Mouse (Mus musculus): ENCODE results near the gene Ccn2. TPM values are rescaled to one million over a fixed set of nuclear protein-coding genes. Genes with fewer than 3 reads are reported as not detected.

Gene Ccn2
- polyA plus RNA-seq, 1 experiment from 2014 or later = 9.8 TPM

DNA sequence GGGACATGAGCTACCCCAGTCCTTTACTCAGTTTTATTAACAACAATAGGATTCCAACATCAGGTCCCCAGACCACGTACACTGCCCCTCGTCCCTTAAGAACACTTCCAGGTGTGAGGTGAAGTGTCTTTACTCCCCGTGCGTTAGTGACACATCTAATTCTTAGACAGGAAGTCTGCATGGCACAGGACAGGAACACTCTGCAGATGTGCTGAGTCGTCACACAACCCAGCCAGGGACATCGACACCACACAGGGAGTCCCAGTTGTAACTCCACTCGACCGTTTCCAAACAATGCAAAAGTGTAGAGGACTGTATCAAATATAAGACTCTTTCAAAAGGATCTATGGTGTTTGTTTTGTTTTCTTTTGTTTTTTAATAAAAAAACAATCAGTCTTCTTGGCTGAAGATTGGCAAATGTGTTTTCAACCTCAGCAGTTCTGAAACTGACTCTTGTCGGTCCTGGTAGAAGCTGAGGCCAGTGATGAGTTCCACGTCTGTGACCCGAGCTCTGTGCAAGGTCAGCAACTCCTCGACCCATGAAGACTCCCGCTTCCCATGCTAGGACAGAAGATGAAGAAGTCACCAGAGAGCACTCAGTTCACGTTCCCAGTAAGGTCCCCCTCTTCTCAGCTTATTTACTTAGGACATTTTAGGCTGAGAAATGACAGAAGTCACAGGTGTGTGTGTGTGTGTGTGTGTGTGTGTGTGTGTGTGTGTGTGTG is 46.3 kb downstream of the Ccn2 start:
- TF ChIP-seq CTCF (IDR thresholded peaks at IDR 0.05; ENCODE audit: low read depth) = no peak

GRCm38 (mm10) chr10:24642796-24643580 is 47.7 kb downstream of the Ccn2 start:
- Histone ChIP-seq H3K4me3 (ENCODE audit: low read depth, low read length) (no peak overlapping the region), H3K27me3 (ENCODE audit: insufficient read depth, low read length) (no peaks in the 10 kb centered on the region), H3K4me2 (no peak overlapping the region), H3K27ac (ENCODE audit: low read depth) (no peak overlapping the region), H3K4me1 (ENCODE audit: insufficient read depth) (peaks cover 18% of the 10 kb centered on the region), H3K9ac (no peak overlapping the region), H3K9me3 (ENCODE audit: low read depth, low read length) (no peaks in the 10 kb centered on the region), H3K36me3 (ENCODE audit: insufficient read depth) (no peaks in the 10 kb centered on the region)
- 81% methylated on average over 11 of the region's 11 CpGs for WGBS
- ATAC-seq (ENCODE audit: insufficient read depth) (no peak), DNase-seq (no peak)
- no peak for TF ChIP-seq CTCF (IDR thresholded peaks at IDR 0.05; ENCODE audit: low read depth)

More for the DNA sequence above, 46.3 kb downstream of the Ccn2 start:
- H3K4me3 ChIP-seq (ENCODE audit: low read depth, low read length) = no peak overlapping the region
- no peak overlapping the region for H3K4me2 ChIP-seq
- H3K36me3 ChIP-seq (ENCODE audit: insufficient read depth) = no peaks in the 10 kb centered on the region
- H3K4me1 ChIP-seq (ENCODE audit: insufficient read depth) = peaks cover 24% of the 10 kb centered on the region
- H3K9ac ChIP-seq = no peak overlapping the region
- no peaks in the 10 kb centered on the region for H3K27me3 ChIP-seq (ENCODE audit: insufficient read depth, low read length)
- H3K27ac ChIP-seq (ENCODE audit: low read depth) = no peak overlapping the region
- WGBS = 47% methylated on average over 14 of the region's 14 CpGs
- no peaks in the 10 kb centered on the region for H3K9me3 ChIP-seq (ENCODE audit: low read depth, low read length)
- ATAC-seq (ENCODE audit: insufficient read depth) (no peak), DNase-seq (no peak)

- Histone ChIP-seq H3K9ac (no peak overlapping the region), H3K36me3 (ENCODE audit: insufficient read depth) (no peaks in the 10 kb centered on the region), H3K4me1 (ENCODE audit: insufficient read depth) (peaks cover 5% of the 10 kb centered on the region; the same call in 1 of the 2 replicates), H3K27ac (ENCODE audit: low read depth) (no peak overlapping the region), H3K4me2 (no peak overlapping the region), H3K9me3 (ENCODE audit: low read depth, low read length) (no peaks in the 10 kb centered on the region), H3K27me3 (ENCODE audit: insufficient read depth, low read length) (no peaks in the 10 kb centered on the region), H3K4me3 (ENCODE audit: low read depth, low read length) (no peak overlapping the region)
- 70% methylated on average over 8 of the region's 8 CpGs for WGBS
- peak; percentile 60 for DNase-seq
- no peak for TF ChIP-seq CTCF (IDR thresholded peaks at IDR 0.05; ENCODE audit: low read depth)
- no peak for ATAC-seq (ENCODE audit: insufficient read depth)
Observed at GRCm38 (mm10) chr10:24645169-24645568, 49.9 kb downstream of the Ccn2 start.

Other genes with a start within 250 kb of the Ccn2 start
- gene Enpp1, start 116.7 kb downstream of the Ccn2 start, polyA plus RNA-seq (2014; fragmentation: Nextera tagmentation; extraction: Ambion mirVana) = 2.3 and 2.9 TPM in 2 replicates
- gene Enpp3, start 247.4 kb downstream of the Ccn2 start, polyA plus RNA-seq (2014; fragmentation: Nextera tagmentation; extraction: Ambion mirVana) = 2.4 and 4.2 TPM in 2 replicates

Measured in lung, embryonic 14.5 days (tissue).